11 mouse cellular contexts compared by ENCODE assay signal in genomic region chr2:152359616-152360015, GRCm38 (mm10). TPM values are rescaled to one million over a fixed set of nuclear protein-coding genes. Genes with fewer than 3 reads are reported as not detected.
DNase-seq lines count a peak whose midpoint lies in the region; ATAC-seq lines count a peak whose summit lies in the region.
"Had no signal": no experiment of that assay in that cellular context is flagged by ENCODE, and none has a peak within 500 bp of the region (broad histone marks: within the 10 kb centered on the region; RNA-seq: fewer than 3 reads in every experiment).

No protein-coding gene starts in this region.

- no peak overlapping the region for H3K4me2 ChIP-seq in lung, embryonic 16.5 days (ENCODE audit: low read depth, low read length)
- H3K4me2 ChIP-seq in heart, embryonic 16.5 days (ENCODE audit: low read depth, low read length), result no peak overlapping the region
- no peak overlapping the region for H3K4me2 ChIP-seq in stomach, embryonic 16.5 days (ENCODE audit: low read depth, low read length)
- H3K4me2 ChIP-seq: embryonic facial prominence, embryonic 12.5 days had no signal

- H3K36me3 ChIP-seq in lung, embryonic 16.5 days (ENCODE audit: control insufficient read depth, insufficient read depth, low read length), result no peaks in the 10 kb centered on the region
- H3K36me3 ChIP-seq in heart, embryonic 16.5 days (ENCODE audit: control insufficient read depth, insufficient read depth), result no peaks in the 10 kb centered on the region
- H3K36me3 ChIP-seq in stomach, embryonic 16.5 days (ENCODE audit: control insufficient read depth, insufficient read depth, low read length), result no peaks in the 10 kb centered on the region
- H3K36me3 ChIP-seq: embryonic facial prominence, embryonic 12.5 days had no signal

- 32% methylated on average over 5 of the region's 5 CpGs for WGBS in lung, embryonic 16.5 days
- 54% methylated on average over 5 of the region's 5 CpGs for WGBS in heart, embryonic 16.5 days
- 43% methylated on average over 5 of the region's 5 CpGs for WGBS in stomach, embryonic 16.5 days

- peak overlapping the region; percentile 68 for H3K27ac ChIP-seq in lung, embryonic 16.5 days (ENCODE audit: low read length)
- H3K27ac ChIP-seq in heart, embryonic 16.5 days (ENCODE audit: low read length), result peak overlapping the region; percentile 74
- H3K27ac ChIP-seq in stomach, embryonic 16.5 days (ENCODE audit: low read length), result no peak overlapping the region
- H3K27ac ChIP-seq: embryonic facial prominence, embryonic 12.5 days; liver, embryonic 14.5 days had no signal

- no peak for DNase-seq in lung, postnatal 4 days
- peak; percentile 57 for DNase-seq in kidney, postnatal 14 days
- no peak for DNase-seq in left cerebral cortex, adult 11 months (ENCODE audit: low spot score)
- no peak for DNase-seq in frontal cortex, postnatal 25 days (ENCODE audit: low spot score in 2 of 2)
- DNase-seq: layer of hippocampus, postnatal 36 days; retina, postnatal 1 day had no signal

- H3K4me3 ChIP-seq in lung, embryonic 16.5 days (ENCODE audit: low read length), result no peak overlapping the region
- H3K4me3 ChIP-seq in heart, embryonic 16.5 days (ENCODE audit: low read length), result no peak overlapping the region
- H3K4me3 ChIP-seq in stomach, embryonic 16.5 days (replicated peaks; ENCODE audit: low read length), result no peak overlapping the region
- H3K4me3 ChIP-seq: embryonic facial prominence, embryonic 12.5 days had no signal

- ATAC-seq in lung, embryonic 16.5 days (ENCODE audit: low read depth), result no peak
- no peak for ATAC-seq in heart, embryonic 16.5 days (replicated peaks; ENCODE audit: extremely low read depth, insufficient read depth, low FRiP score)
- peak; percentile 38; the same call in 1 of the 2 replicates for ATAC-seq in stomach, embryonic 16.5 days (ENCODE audit: insufficient read depth, low FRiP score)

- H3K9ac ChIP-seq in lung, embryonic 16.5 days (ENCODE audit: low read length), result no peak overlapping the region
- H3K9ac ChIP-seq in heart, embryonic 16.5 days (ENCODE audit: low read length), result no peak overlapping the region; the same call in 1 of the 2 replicates
- H3K9ac ChIP-seq in stomach, embryonic 16.5 days (ENCODE audit: low read length), result no peak overlapping the region
- H3K9ac ChIP-seq: embryonic facial prominence, embryonic 12.5 days; liver, embryonic 14.5 days had no signal

- no peaks in the 10 kb centered on the region for H3K27me3 ChIP-seq in lung, embryonic 16.5 days (ENCODE audit: control insufficient read depth, insufficient read depth, low read depth, low read length)
- H3K27me3 ChIP-seq in heart, embryonic 16.5 days (ENCODE audit: control insufficient read depth, insufficient read depth, low read length), result no peaks in the 10 kb centered on the region
- no peaks in the 10 kb centered on the region for H3K27me3 ChIP-seq in stomach, embryonic 16.5 days (ENCODE audit: control insufficient read depth, insufficient read depth, low read length)
- H3K27me3 ChIP-seq: embryonic facial prominence, embryonic 12.5 days had no signal

- no peaks in the 10 kb centered on the region for H3K9me3 ChIP-seq in lung, embryonic 16.5 days (ENCODE audit: control insufficient read depth, low read length)
- H3K9me3 ChIP-seq in heart, embryonic 16.5 days (replicated peaks; ENCODE audit: control insufficient read depth, low read length), result no peaks in the 10 kb centered on the region
- H3K9me3 ChIP-seq in stomach, embryonic 16.5 days (replicated peaks; ENCODE audit: control insufficient read depth, low read length), result no peaks in the 10 kb centered on the region
- H3K9me3 ChIP-seq: embryonic facial prominence, embryonic 12.5 days had no signal

- H3K4me1 ChIP-seq in lung, embryonic 16.5 days (replicated peaks; ENCODE audit: control insufficient read depth, insufficient read depth, low read length), result peaks cover 9% of the 10 kb centered on the region
- peaks cover 22% of the 10 kb centered on the region for H3K4me1 ChIP-seq in heart, embryonic 16.5 days (ENCODE audit: control insufficient read depth, insufficient read depth, low read length)
- 0 out of 2 replicates have a peak, but pooled peaks cover 7% of the 10 kb centered on the region for H3K4me1 ChIP-seq in stomach, embryonic 16.5 days (ENCODE audit: control insufficient read depth, insufficient read depth, low read length)
- H3K4me1 ChIP-seq: embryonic facial prominence, embryonic 12.5 days had no signal

RNA-seq across cellular contexts. Expression of gene Trib3, which starts 15.8 kb away (rescaled TPM):
- 5.0 and 5.2 TPM in 2 replicates for polyA plus RNA-seq in lung, embryonic 16.5 days (2015; fragmentation: Nextera tagmentation; extraction: Ambion mirVana)
- polyA plus RNA-seq in heart, embryonic 16.5 days (2015; fragmentation: Nextera tagmentation; extraction: Ambion mirVana), result 3.3 and 3.8 TPM in 2 replicates
- 2.4 and 2.8 TPM in 2 replicates for polyA plus RNA-seq in stomach, embryonic 16.5 days (2015; fragmentation: Nextera tagmentation; extraction: Ambion mirVana)

RNA-seq across cellular contexts. Expression of gene Nrsn2, which starts 16.8 kb away (rescaled TPM):
- 0.40 and 0.62 TPM in 2 replicates for polyA plus RNA-seq in lung, embryonic 16.5 days (2015; fragmentation: Nextera tagmentation; extraction: Ambion mirVana)
- 1.2 and 1.3 TPM in 2 replicates for polyA plus RNA-seq in heart, embryonic 16.5 days (2015; fragmentation: Nextera tagmentation; extraction: Ambion mirVana)
- 1.8 and 2.3 TPM in 2 replicates for polyA plus RNA-seq in stomach, embryonic 16.5 days (2015; fragmentation: Nextera tagmentation; extraction: Ambion mirVana)
- polyA plus RNA-seq: liver, embryonic 14.5 days had no signal

RNA-seq across cellular contexts. Expression of gene Rbck1, which starts 27.2 kb away (rescaled TPM):
- 88.1 and 92.0 TPM in 2 replicates for polyA plus RNA-seq in lung, embryonic 16.5 days (2015; fragmentation: Nextera tagmentation; extraction: Ambion mirVana)
- polyA plus RNA-seq in heart, embryonic 16.5 days (2015; fragmentation: Nextera tagmentation; extraction: Ambion mirVana), result 78.3 and 82.4 TPM in 2 replicates
- 72.6 and 75.2 TPM in 2 replicates for polyA plus RNA-seq in stomach, embryonic 16.5 days (2015; fragmentation: Nextera tagmentation; extraction: Ambion mirVana)

RNA-seq across cellular contexts. Expression of gene Sox12, which starts 38.2 kb away (rescaled TPM):
- polyA plus RNA-seq in lung, embryonic 16.5 days (2015; fragmentation: Nextera tagmentation; extraction: Ambion mirVana), result 7.4 and 8.1 TPM in 2 replicates
- polyA plus RNA-seq in heart, embryonic 16.5 days (2015; fragmentation: Nextera tagmentation; extraction: Ambion mirVana), result 5.4 and 7.3 TPM in 2 replicates
- polyA plus RNA-seq in stomach, embryonic 16.5 days (2015; fragmentation: Nextera tagmentation; extraction: Ambion mirVana), result 4.5 and 5.2 TPM in 2 replicates

RNA-seq across cellular contexts. Expression of gene Zcchc3, which starts 55.2 kb away (rescaled TPM):
- polyA plus RNA-seq in lung, embryonic 16.5 days (2015; fragmentation: Nextera tagmentation; extraction: Ambion mirVana), result 22.2 and 25.9 TPM in 2 replicates
- 24.3 and 26.0 TPM in 2 replicates for polyA plus RNA-seq in heart, embryonic 16.5 days (2015; fragmentation: Nextera tagmentation; extraction: Ambion mirVana)
- 17.1 and 19.9 TPM in 2 replicates for polyA plus RNA-seq in stomach, embryonic 16.5 days (2015; fragmentation: Nextera tagmentation; extraction: Ambion mirVana)
